Mouse (Mus musculus): ENCODE measurements around the gene Chad. TPM values are rescaled to one million over a fixed set of nuclear protein-coding genes. Genes with fewer than 3 reads are reported as not detected.

Chad gene
- total and polyA plus RNA-seq, 3 experiments: 0.17 to 0.41 TPM; not detected in 1

GRCm38 (mm10) chr11:94610744-94611740, 46.2 kb downstream of the Chad start:
- Histone ChIP-seq H3K79me2 (replicated peaks; ENCODE audit: control insufficient read depth, extremely low read depth, insufficient read depth, poor library complexity, severe bottlenecking) (no peaks in the 10 kb centered on the region), H3K27ac (ENCODE audit: insufficient read depth, low read depth) (no peak overlapping the region), H3K27me3 (replicated peaks) (no peaks in the 10 kb centered on the region), H3K9me3 (replicated peaks; ENCODE audit: low read length) (no peaks in the 10 kb centered on the region), H3K4me1 (ENCODE audit: control insufficient read depth in 1 of 2, insufficient read depth in 2 of 2) (peaks cover 2 to 16% of the 10 kb centered on the region in 2 experiments; a peak in 3 of 4 replicates), H3K4me2 (ENCODE audit: insufficient read depth, low read depth, poor library complexity, severe bottlenecking) (peak overlapping the region; percentile 73), H3K9ac (ENCODE audit: insufficient read depth, low read depth) (peak overlapping the region; percentile 13; the same call in 1 of the 2 replicates), H3K4me3 (replicated peaks in 1 of 3; ENCODE audit: low read depth in 2 of 3, low read length in 2 of 3, poor library complexity in 1 of 3) (no peak overlapping the region), H3K36me3 (replicated peaks in 1 of 2; ENCODE audit: control insufficient read depth in 1 of 2, insufficient read depth in 1 of 2, low read length in 1 of 2) (no peaks in the 10 kb centered on the region)
- in situ Hi-C loops (cut with MboI; ENCODE audit: low pct_ligation_motif_present, low pct_unique_long_range_greater_than_20kb, low sequenced_read_pairs) (no loop called here), dilution Hi-C loops (cut with MboI; ENCODE audit: extremely low pct_ligation_motif_present, extremely low pct_unique_long_range_greater_than_20kb, low sequenced_read_pairs) (no loop called here)
- TF ChIP-seq NELFE (IDR thresholded peaks at IDR 0.05; ENCODE audit: low read depth, low read length) (no peak), MAFK (IDR thresholded peaks at IDR 0.05; ENCODE audit: insufficient replicate concordance, low read length) (0 out of 2 replicates have a peak, but pooled peaks have one; percentile 80), ZNF384 (IDR thresholded peaks at IDR 0.05; ENCODE audit: low read depth, low read length) (peak; percentile 81)
- DNase-seq (ENCODE audit: extremely low read depth): no peak

DNA sequence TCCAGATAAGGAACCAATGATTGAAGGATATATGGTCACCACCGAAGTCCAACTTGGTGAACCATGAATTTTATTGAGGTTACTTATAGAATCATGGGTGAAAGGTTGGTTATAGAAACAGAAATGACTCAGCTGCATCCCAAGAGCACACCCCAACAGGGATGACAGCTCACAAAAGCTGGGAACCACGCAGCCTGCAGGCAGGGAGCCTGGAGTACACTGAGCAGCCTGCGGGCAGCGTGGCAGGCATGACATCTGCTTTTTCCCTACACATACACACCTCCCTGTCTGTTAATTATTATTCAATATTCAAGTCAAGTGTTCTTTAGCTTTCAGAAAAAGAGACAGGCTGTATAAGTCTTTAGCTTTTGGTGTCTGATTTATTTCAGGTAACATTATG, 49.8 kb downstream of the Chad start:
- dilution Hi-C loops (cut with MboI; ENCODE audit: extremely low pct_ligation_motif_present, extremely low pct_unique_long_range_greater_than_20kb, low sequenced_read_pairs) (no loop called here), in situ Hi-C loops (cut with MboI; ENCODE audit: low pct_ligation_motif_present, low pct_unique_long_range_greater_than_20kb, low sequenced_read_pairs) (no loop called here)
- no peak overlapping the region for H3K27ac ChIP-seq (ENCODE audit: insufficient read depth, low read depth)

More for the DNA sequence above, 49.8 kb downstream of the Chad start:
- Histone ChIP-seq H3K79me2 (replicated peaks; ENCODE audit: control insufficient read depth, extremely low read depth, insufficient read depth, poor library complexity, severe bottlenecking) (no peaks in the 10 kb centered on the region), H3K9me3 (replicated peaks; ENCODE audit: low read length) (peaks cover 12% of the 10 kb centered on the region), H3K9ac (ENCODE audit: insufficient read depth, low read depth) (no peak overlapping the region), H3K4me1 (ENCODE audit: control insufficient read depth in 1 of 2, insufficient read depth in 2 of 2) (peaks cover 2 to 16% of the 10 kb centered on the region in 2 experiments; a peak in 3 of 4 replicates), H3K4me3 (replicated peaks in 1 of 3; ENCODE audit: low read depth in 2 of 3, low read length in 2 of 3, poor library complexity in 1 of 3) (no peak overlapping the region), H3K4me2 (ENCODE audit: insufficient read depth, low read depth, poor library complexity, severe bottlenecking) (no peak overlapping the region), H3K36me3 (replicated peaks in 1 of 2; ENCODE audit: control insufficient read depth in 1 of 2, insufficient read depth in 1 of 2, low read length in 1 of 2) (no peaks in the 10 kb centered on the region), H3K27me3 (replicated peaks) (no peaks in the 10 kb centered on the region)
- TF ChIP-seq MEF2A (IDR thresholded peaks at IDR 0.05; ENCODE audit: borderline replicate concordance, low read depth, low read length): no peak
- TF ChIP-seq USF2 (conservative IDR thresholded peaks at IDR 0.05; ENCODE audit: low read depth, low read length): no peak
- no peak for TF ChIP-seq MAX (IDR thresholded peaks at IDR 0.05; ENCODE audit: low read length)
- TF ChIP-seq CHD1 (IDR thresholded peaks at IDR 0.05; ENCODE audit: low read depth, low read length): no peak
- no peak for TF ChIP-seq ELF1 (IDR thresholded peaks at IDR 0.05; ENCODE audit: low read depth, low read length)
- TF ChIP-seq RCOR1 (conservative IDR thresholded peaks at IDR 0.05; ENCODE audit: low read depth, low read length): no peak
- TF ChIP-seq NELFE (IDR thresholded peaks at IDR 0.05; ENCODE audit: low read depth, low read length): no peak
- no peak for TF ChIP-seq IRF4 (IDR thresholded peaks at IDR 0.05; ENCODE audit: low read depth, low read length)
- no peak for TF ChIP-seq UBTF (IDR thresholded peaks at IDR 0.05; ENCODE audit: low read depth, low read length)
- TF ChIP-seq CTCF (conservative IDR thresholded peaks at IDR 0.05 in 1 of 2, IDR thresholded peaks at IDR 0.05 in 1 of 2; ENCODE audit: low read depth in 2 of 2, low read length in 2 of 2): no peak
- TF ChIP-seq MXI1 (IDR thresholded peaks at IDR 0.05; ENCODE audit: low read depth, low read length): no peak
- TF ChIP-seq NRF1 (IDR thresholded peaks at IDR 0.05; ENCODE audit: low read depth, low read length): no peak
- TF ChIP-seq EP300 (IDR thresholded peaks at IDR 0.05; ENCODE audit: low read length): no peak
- TF ChIP-seq HCFC1 (IDR thresholded peaks at IDR 0.05; ENCODE audit: low read depth, low read length): no peak
- no peak for TF ChIP-seq TCF12 (IDR thresholded peaks at IDR 0.05; ENCODE audit: low read depth, low read length)
- TF ChIP-seq KAT2A (IDR thresholded peaks at IDR 0.05; ENCODE audit: insufficient replicate concordance, low read length): no peak
- TF ChIP-seq ZMIZ1 (IDR thresholded peaks at IDR 0.05; ENCODE audit: low read depth, low read length): no peak
- TF ChIP-seq ZKSCAN1 (IDR thresholded peaks at IDR 0.05; ENCODE audit: borderline replicate concordance, low read depth, low read length): no peak
- TF ChIP-seq ZNF384 (IDR thresholded peaks at IDR 0.05; ENCODE audit: low read depth, low read length): no peak
- no peak for TF ChIP-seq MAZ (IDR thresholded peaks at IDR 0.05; ENCODE audit: low read depth, low read length)
- no peak for DNase-seq (ENCODE audit: extremely low read depth)
